Mouse (Mus musculus): ENCODE results near the gene Sema3a.

Sema3a gene

DNA sequence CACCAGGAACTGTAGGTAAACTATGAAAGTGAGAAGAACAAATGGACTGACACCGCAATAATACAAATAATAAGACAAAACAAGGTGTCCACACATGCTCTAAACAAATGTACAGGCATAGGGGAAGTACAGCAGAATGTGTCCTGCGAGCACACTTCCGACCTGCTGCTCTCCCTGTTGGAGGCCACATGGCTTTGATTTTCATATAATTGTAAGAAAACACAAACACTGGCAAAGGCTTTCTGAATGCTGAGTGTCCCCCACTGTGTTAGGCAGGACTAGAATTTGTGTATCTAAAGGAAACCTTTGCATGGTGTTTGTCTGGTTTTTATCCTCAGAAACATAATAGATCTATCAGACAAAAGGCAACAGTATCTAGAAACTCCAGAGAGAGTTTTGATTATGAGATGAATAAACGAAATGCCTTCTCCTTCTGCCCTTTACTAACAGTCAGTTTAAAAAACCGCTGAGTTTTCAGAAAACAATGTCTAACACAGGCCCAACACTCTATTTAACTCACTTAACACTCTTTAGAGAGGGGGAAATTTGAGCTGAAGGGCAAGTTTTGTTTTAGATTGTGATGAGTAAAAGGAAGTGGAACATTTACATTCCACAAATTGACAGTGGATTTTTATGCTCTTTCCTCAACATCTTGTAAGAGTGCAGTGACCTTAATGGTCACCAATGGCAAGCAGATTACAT, 193.7 kb downstream of the Sema3a start:
- no peak for DNase-seq (ENCODE audit: low read depth in 1 of 2, low spot score in 2 of 2)

DNA sequence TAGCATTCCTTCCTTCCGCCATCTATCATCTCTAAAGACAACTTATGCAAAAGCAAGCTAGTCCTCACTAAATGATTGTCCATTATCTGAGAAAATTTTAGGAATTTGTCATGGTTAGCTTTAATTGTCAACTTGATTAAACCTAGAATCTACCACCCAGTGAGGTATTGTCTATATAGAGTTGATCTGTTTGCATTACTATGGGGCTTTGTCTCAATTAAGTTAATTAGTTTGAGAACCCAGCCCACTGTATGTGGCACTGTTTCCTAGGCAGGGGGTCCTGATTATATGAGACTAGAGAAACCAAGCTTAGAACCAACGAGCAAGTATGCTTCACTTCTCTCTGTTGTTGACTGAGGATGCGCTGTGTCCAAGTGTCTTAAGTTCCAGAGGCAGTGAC, 194.9 kb downstream of the Sema3a start:
- no peak for DNase-seq (ENCODE audit: low read depth in 1 of 2, low spot score in 2 of 2)

DNA sequence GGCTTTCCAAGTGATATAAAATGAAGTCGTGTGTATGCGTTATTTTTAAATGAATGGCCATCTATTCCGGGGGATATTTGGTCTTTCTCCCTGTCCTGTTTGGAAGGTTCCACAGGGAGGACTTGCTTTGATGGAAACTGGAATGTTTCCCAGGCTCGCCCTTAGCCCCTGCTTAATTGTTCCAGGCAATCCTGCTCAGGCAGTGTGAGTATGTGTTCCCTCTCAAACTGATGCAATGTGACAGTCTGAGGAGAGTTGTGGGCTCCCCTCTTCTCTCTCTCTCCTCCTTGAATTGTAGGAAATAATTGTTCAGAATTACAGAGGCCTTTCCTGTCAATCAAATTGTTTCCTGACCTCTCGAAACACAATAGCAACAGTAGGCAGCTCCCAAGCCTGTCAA, 202.1 kb downstream of the Sema3a start:
- no peak for DNase-seq (ENCODE audit: low read depth in 1 of 2, low spot score in 2 of 2)

DNA sequence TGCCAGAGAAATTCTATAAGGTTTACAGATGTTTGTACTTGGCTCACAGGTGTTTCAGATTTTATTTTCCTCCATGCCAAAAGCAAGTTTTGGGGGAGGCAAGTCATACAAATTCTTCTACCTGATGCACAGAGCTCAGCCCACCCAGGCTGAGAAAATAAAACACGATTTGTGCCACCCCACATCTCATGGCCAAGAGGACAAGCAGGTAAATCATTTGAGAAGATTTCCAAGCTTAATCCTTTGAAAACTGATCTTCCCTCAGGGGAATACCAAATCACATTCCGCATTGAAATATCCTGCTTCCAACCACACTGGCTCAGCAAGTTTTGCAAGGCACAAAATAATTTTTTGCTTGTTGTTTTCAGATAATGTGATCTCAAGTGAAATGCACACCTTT, 206.2 kb downstream of the Sema3a start:
- no peak for DNase-seq (ENCODE audit: low read depth in 1 of 2, low spot score in 2 of 2)

DNA sequence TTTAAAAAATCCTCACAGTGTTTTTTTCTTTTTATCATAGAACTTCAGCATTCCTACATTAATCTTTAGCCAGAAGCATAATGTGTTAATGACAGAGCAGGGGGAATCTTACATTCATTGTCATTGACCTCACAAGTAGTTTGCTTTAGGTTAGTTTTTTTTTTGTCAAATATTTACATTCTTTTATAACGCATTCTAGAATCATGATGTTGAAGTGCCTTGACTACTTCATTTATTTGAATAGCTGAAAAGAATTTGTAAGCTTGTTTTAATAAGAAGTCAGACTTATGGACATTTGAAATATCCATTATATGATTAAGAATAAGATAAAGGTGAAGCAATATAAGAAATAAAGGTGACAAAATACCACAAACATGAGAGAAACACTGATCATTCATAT, 212.5 kb downstream of the Sema3a start:
- no peak for DNase-seq (ENCODE audit: low read depth in 1 of 2, low spot score in 2 of 2)

DNA sequence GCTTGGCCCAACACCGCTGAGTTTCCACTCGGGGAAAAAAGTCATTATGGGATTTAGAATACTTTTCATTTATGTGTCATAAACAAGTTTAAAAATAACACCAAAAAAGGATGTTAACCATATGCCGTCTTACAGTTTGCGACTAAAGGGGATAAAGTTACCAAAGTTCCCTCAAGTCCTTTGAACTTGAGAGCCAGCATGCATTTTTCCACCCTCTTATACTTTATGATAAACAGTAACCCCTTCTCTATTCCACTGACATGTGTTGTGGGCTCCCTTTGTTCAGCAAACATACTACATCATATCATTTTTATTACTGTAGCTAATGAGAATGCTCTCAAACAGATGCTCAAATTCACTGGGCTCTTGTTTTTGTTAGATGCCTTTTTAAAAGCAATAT, 221.9 kb downstream of the Sema3a start:
- DNase-seq (ENCODE audit: low read depth in 1 of 2, low spot score in 2 of 2): no peak

DNA sequence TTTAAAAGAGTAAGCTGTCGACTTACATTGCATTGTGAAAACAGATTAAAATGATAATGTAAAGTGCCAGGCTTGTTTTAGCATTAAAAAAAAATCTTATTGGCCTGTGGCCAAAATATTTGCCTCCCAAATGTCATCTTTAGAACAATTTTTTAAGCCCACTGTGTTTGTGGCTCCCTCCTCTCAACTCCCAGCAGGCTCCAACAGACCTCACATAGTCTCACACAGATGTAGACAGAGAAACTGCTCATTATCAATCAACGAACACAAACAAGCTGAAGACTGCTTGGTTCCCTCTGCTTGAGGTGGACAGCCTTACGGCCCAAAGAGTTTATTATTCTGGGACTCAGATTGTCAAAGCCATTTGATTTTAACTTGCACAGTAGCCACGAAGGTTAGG, 226.4 kb downstream of the Sema3a start:
- DNase-seq (ENCODE audit: low read depth in 1 of 2, low spot score in 2 of 2): no peak

DNA sequence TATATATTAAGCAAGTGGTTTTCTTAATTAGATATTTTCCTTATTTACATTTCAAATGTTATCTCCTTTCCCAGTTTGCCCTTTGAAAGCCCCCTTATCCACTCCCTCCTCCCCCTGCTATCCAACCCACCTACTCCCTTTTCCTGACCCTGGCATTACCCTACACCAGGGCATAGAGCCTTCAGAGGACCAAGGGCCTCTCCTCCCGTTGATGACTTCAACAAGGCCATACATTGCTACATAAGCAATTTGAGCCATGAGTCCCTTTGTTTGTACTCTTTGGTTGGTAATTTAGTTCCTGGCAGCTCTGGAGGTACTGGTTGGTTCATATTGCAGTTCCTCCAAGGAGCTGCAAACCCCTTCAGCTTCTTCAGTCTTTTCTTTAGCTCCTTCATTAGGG, 227.8 kb downstream of the Sema3a start:
- DNase-seq (ENCODE audit: low read depth in 1 of 2, low spot score in 2 of 2): no peak

DNA sequence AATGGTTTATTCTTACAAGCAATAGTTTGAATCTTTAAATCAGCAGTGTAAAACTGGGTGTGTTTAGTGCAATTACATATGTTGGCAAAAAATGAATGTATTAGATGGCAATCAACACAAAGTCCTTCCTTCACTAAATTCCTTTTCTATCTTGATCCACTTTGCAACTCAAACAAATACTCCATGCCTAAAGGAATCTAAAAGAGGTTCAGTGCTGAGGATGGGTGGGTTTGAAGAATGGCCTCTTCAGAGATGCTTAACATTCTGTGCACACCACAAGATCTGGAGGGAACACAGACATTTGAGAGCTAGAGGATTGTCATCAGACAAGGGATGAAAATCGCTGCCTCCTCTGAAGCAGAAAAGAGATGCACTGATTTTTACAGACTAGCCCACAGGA, 228.3 kb downstream of the Sema3a start:
- DNase-seq (ENCODE audit: low read depth in 1 of 2, low spot score in 2 of 2): no peak

DNA sequence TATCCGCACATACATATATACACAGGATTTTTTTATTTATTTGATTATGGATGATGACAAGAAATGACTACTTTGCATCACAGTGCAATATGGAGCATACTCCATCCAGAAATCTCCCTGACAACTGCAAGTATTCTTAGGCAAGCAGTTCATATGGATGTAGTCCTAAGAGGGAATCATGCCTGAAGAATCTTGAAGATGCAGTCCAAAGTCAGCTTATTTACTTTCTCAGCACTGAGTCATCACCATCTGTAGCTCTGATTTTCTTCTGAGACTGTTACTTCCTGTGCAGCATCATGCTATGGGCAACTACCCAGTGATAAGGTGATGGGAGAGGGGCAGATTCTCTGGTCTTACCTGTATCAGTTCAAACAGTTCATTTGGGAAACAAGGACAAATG, 229.7 kb downstream of the Sema3a start:
- DNase-seq (ENCODE audit: low read depth in 1 of 2, low spot score in 2 of 2): no peak

DNA sequence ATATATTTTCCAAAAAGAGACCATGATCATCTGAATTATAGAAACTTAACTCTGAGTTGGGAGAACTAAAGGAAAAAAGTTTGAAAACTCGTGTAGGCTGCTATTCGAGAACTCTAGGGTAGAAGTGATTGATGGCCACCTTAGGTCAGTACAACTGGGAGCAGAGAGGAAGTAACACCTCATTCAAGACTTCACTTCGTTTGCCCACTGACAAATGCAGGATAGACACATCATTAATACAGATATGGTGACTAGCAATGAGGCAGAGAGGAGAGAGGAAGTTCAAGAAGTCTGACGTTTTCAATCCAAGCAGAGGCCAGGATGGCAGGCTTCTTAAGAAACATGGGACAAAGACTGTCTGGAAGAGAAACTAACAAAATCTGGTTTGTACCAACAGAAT, 233.6 kb downstream of the Sema3a start:
- DNase-seq (ENCODE audit: low read depth in 1 of 2, low spot score in 2 of 2): no peak

DNA sequence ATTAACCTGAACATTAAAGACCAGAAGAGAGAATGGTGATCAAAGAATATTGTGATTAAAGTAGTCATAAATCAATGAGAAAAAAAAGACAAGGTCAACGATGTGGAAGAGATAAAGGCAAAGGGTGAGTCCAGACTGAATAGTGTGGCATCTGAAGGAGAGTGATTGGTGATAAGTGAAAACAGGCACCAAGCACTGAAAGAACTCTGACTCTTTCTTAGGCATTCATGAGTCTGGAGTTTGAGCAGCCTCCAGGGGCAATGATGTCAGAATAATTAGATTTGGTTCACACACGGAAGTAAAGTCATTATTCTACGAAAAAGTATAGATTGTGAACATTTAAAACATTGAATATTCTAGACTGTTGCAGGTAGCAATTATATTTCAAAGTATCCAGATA, 235.5 kb downstream of the Sema3a start:
- DNase-seq (ENCODE audit: low read depth in 1 of 2, low spot score in 2 of 2): no peak

DNA sequence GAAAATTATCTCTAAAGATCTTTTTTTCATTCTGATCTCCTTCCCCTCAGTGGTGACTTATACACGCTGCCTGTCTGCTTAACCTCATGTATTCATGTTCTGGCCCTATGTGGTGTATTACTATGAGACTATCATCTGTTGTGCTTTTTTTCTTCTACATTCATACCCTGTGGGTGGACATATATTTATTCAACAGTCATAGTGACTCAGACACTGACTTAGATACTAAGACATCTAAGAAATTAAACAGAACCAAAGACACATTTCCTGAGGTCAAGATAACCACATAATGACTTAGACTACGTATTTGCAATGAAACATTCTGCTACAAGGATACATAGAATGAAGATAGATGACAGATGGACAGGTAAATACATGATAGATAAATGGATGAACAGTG, 239.9 kb downstream of the Sema3a start:
- DNase-seq (ENCODE audit: low read depth in 1 of 2, low spot score in 2 of 2): no peak

DNA sequence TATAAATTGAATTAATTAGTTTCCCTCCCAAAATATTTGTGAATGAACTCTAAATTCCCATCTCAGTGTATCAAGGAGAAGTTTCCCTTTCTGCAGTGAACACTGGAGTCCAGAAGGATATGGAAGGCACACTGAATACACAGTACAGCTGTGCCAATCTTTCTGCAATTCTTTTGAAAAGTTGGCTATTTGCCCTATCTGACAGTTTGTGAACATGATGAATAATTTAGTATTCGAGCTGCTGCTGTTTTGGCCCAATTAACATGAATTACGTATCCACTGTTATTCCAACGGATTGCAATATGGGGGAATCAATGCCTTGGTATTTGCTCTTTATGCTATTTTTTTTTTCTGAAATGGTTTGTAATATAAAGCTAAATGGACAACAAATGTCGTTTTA, 254.0 kb downstream of the Sema3a start:
- DNase-seq (ENCODE audit: low read depth in 1 of 2, low spot score in 2 of 2): no peak

DNA sequence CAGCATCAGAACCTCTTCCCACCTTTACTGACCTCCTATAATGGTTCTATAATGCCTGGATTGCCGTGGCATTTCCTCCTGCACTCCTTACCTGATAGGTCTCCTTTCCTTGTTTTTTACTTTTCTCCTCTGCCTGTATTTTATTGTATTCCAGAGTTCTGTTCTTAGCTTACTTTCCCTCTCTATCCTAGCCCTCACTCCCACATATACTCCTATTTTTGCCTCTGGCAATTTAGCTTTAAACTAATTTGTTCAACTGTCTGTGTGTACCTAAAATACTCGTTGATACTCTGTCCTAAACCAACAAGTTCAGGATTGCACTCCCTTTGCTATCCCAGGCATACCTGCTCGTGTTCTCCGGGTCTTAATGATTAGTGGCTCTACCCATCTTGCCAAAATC, 258.8 kb downstream of the Sema3a start:
- DNase-seq (ENCODE audit: low read depth in 1 of 2, low spot score in 2 of 2): no peak

DNA sequence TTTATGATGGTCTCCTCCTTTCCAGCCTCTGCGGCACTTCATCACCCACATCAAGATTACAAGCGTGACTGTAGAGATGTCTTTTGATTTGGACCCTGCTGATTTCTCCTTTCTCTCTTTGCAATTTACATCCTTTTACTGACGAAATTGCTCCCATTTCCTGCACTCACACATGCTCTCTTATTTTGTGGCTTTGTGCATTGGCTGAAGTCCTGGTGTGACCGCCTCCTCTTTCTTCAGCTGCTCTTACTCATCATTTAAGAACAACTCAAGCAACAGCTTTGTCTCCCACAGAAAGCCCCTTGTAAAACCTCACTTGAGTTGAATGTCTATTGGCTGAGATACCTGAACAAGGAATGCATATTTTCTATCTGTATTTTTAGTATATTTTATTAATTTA, 259.5 kb downstream of the Sema3a start:
- DNase-seq (ENCODE audit: low read depth in 1 of 2, low spot score in 2 of 2): no peak

DNA sequence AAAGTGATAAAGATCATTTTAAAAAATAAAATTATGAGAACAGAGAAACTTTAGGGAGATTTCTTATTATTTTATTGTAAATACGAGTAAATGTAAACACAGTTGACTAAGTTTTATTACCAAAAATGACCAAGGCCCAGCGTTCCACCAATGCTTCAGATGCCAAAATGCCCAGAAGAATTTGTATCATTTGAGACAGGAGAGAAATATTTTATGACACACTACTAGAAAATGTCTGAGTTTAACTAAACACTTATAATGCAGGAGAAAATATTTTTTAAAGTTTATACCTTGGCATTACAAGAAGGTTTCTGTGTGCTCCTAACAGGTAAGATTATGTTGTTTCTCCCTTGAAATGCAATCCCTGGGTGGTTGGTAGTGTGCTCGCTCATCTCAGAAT, 261.4 kb downstream of the Sema3a start:
- no peak for DNase-seq (ENCODE audit: low read depth in 1 of 2, low spot score in 2 of 2)

DNA sequence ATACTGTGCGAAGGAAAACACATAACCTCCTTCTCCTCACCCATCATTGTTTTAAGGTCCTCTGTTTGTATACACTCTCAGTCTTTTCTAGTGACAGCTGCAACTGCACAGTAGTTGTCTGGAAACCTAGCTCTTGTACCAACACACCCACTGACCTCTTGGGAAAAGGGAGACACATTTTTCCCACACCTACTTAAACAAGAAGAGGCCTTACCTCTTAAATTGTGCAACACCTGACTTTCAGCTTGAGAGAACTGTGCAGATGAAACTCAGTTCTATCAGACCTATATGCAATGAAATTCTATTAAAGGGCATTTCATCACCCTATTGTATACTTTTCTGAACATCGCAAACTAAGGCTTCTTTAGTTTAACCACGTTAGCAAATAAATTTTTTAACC, 262.5 kb downstream of the Sema3a start:
- DNase-seq (ENCODE audit: low read depth in 1 of 2, low spot score in 2 of 2): no peak

DNA sequence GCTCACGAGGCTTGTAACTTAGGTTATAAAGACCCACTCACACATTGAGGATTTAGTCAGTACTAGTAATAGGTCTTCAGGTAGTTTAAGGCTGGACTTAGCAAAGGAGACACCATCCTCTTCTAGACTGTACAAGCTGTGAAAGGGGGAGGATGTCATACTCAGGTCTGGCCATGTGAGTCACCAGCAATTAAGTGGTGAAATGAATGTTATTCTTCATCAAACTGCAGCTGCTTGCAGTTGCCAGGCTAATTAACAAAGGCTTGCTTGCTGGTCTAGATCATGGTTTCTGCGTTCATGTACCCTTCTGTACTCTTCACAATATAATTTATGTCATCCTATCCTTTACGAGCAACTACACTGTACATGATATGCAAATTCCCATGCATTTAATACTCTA, 264.8 kb downstream of the Sema3a start:
- no peak for DNase-seq (ENCODE audit: low read depth in 1 of 2, low spot score in 2 of 2)

DNA sequence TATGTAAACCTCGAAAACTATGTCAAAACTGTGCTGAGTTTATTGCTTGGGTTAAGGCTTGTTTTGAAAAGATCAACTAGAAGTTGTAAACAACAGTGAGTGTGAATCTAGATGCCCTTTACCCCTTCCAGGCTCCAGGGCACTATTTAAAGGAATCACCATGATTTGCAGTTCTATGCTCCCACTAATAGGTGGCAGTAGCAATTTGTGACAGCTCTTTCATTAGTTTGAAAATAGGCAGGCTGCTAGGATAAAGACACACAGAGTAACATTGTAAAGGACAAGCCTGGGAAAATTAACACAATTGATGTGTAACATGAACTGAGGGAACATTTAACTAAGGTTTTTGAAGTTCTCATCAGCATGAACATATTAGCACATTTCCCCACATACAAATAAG, 280.2 kb downstream of the Sema3a start:
- no peak for DNase-seq (ENCODE audit: low read depth in 1 of 2, low spot score in 2 of 2)

DNA sequence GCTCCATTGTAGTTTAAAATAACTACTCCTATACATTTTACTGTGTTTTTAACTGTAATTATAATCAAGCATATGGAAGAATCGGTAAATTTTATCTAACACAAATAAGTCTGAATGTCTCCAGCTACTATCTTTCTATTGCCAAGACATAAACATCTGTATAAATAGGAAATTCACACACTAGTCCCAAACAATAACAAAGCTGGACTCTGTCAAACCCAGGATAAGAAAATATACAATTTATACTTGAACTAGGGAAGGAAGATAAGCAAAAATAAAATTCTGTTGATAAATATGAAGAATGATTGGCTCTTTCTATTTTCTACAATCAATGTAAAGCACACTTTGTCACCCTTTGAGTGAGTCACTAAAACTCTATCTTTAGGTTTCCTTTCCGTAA, 280.9 kb downstream of the Sema3a start:
- DNase-seq (ENCODE audit: low read depth in 1 of 2, low spot score in 2 of 2): no peak

DNA sequence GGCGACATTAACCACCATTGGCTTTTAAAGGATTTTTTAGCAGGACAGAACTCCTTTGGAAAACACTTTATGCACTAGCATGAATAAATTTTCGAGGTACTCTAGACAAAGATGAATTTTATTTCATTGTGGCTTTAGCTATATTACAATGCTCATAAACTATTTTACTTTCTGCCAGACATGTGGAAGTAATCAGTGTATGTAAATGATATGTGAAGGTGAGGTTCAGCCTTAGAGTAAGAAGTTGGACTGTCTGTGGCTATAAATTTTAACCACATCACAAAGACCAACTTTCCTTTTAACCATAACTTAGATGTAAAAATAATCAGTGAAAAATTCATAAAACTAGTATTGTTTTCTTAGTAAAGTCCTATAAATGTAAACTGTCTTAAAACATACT, 286.7 kb downstream of the Sema3a start:
- no peak for DNase-seq (ENCODE audit: low read depth in 1 of 2, low spot score in 2 of 2)

DNA sequence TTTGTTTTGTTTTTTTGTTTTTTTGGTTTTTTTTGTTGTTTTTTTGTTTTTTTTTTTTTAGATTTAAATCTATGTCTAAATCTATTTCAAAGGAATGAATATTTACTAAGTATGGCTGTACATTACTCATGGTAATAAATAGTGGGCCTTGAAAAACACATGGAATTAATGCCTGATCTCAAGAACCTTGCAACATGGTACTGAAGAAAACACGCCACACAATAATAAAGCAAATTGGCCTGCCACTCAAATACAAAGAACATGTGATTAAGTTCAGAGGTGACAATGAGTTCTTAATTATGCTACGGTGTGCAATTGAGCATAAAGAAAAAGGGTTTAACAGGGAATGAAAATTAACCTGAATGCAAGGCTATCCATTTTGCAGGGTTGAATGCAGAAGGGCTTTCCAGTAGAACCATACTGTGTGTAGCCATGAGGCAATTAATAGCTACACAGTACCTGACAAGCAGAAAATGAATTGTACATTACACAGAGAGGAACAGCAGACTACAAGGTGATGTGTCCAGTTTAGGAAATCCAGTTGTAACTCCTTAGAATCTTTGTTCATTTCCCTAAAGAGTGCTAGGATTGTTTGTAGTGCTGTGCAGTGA, 288.8 kb downstream of the Sema3a start:
- no peak for DNase-seq (ENCODE audit: low read depth in 1 of 2, low spot score in 2 of 2)
